ENCODE assay signal across 9 mouse cellular contexts in genomic region chr12:24723859-24724258, GRCm38 (mm10). TPM values are rescaled to one million over a fixed set of nuclear protein-coding genes. Genes with fewer than 3 reads are reported as not detected.
DNase-seq lines count a peak whose midpoint lies in the region; ATAC-seq lines count a peak whose summit lies in the region.
"Had no signal": no experiment of that assay in that cellular context is flagged by ENCODE, and none has a peak within 500 bp of the region (broad histone marks: within the 10 kb centered on the region; RNA-seq: fewer than 3 reads in every experiment).

No protein-coding gene starts in this region.

- H3K4me2 ChIP-seq in heart, embryonic 14.5 days (ENCODE audit: low read length): no peak overlapping the region; the same call in 1 of the 2 replicates
- no peak overlapping the region for H3K4me2 ChIP-seq in embryonic facial prominence, embryonic 15.5 days (replicated peaks)
- H3K4me2 ChIP-seq in limb, embryonic 12.5 days: peak overlapping the region; percentile 23; the same call in 1 of the 2 replicates

- H3K27me3 ChIP-seq in heart, embryonic 14.5 days (ENCODE audit: control insufficient read depth, insufficient read depth, low read length): no peaks in the 10 kb centered on the region
- no peaks in the 10 kb centered on the region for H3K27me3 ChIP-seq in embryonic facial prominence, embryonic 15.5 days
- no peaks in the 10 kb centered on the region for H3K27me3 ChIP-seq in limb, embryonic 12.5 days
- H3K27me3 ChIP-seq: CH12.LX had no signal

- H3K36me3 ChIP-seq in heart, embryonic 14.5 days (ENCODE audit: control insufficient read depth, insufficient read depth, low read length): no peaks in the 10 kb centered on the region
- no peaks in the 10 kb centered on the region for H3K36me3 ChIP-seq in embryonic facial prominence, embryonic 15.5 days
- no peaks in the 10 kb centered on the region for H3K36me3 ChIP-seq in limb, embryonic 12.5 days

- H3K4me3 ChIP-seq in heart, embryonic 14.5 days (ENCODE audit: control insufficient read depth in 1 of 2, insufficient read depth in 1 of 2, low read depth in 1 of 2, low read length in 2 of 2): no peak overlapping the region
- no peak overlapping the region for H3K4me3 ChIP-seq in embryonic facial prominence, embryonic 15.5 days (replicated peaks)
- no peak overlapping the region for H3K4me3 ChIP-seq in limb, embryonic 12.5 days (replicated peaks)

- 17% methylated on average over 4 of the region's 4 CpGs for WGBS in heart, embryonic 14.5 days
- 29% methylated on average over 4 of the region's 4 CpGs for WGBS in embryonic facial prominence, embryonic 15.5 days
- 45% methylated on average over 4 of the region's 4 CpGs for WGBS in limb, embryonic 12.5 days

- H3K4me1 ChIP-seq in heart, embryonic 14.5 days (ENCODE audit: control insufficient read depth in 2 of 2, insufficient read depth in 2 of 2, low read length in 2 of 2): peaks cover 8 to 12% of the 10 kb centered on the region in 2 experiments
- H3K4me1 ChIP-seq in embryonic facial prominence, embryonic 15.5 days: peaks cover 14% of the 10 kb centered on the region
- H3K4me1 ChIP-seq in limb, embryonic 12.5 days (replicated peaks): peaks cover 22% of the 10 kb centered on the region

- H3K9ac ChIP-seq in heart, embryonic 14.5 days (ENCODE audit: low read length): no peak overlapping the region; the same call in 1 of the 2 replicates
- H3K9ac ChIP-seq in embryonic facial prominence, embryonic 15.5 days: no peak overlapping the region
- H3K9ac ChIP-seq in limb, embryonic 12.5 days (replicated peaks): no peak overlapping the region

- peak overlapping the region; percentile 19 to 59 for H3K27ac ChIP-seq in heart, embryonic 14.5 days (replicated peaks in 1 of 2; ENCODE audit: control insufficient read depth in 1 of 2, insufficient read depth in 1 of 2, low read depth in 2 of 2, low read length in 2 of 2)
- H3K27ac ChIP-seq in embryonic facial prominence, embryonic 15.5 days (replicated peaks): peak overlapping the region; percentile 79
- H3K27ac ChIP-seq in limb, embryonic 12.5 days: peak overlapping the region; percentile 79

- ATAC-seq in heart, embryonic 14.5 days (ENCODE audit: insufficient number of reproducible peaks, insufficient read depth, low FRiP score, low read depth): no peak
- ATAC-seq in embryonic facial prominence, embryonic 15.5 days (ENCODE audit: insufficient number of reproducible peaks, low FRiP score, low TSS enrichment, low read depth): no peak
- ATAC-seq in limb, embryonic 12.5 days (ENCODE audit: insufficient number of reproducible peaks, insufficient read depth, low FRiP score, low TSS enrichment, low read depth): peak; percentile 41; the same call in 1 of the 2 replicates
- no peak for ATAC-seq in erythroid progenitor cell, adult 5-6 weeks (replicated peaks; ENCODE audit: low FRiP score, poor library complexity, severe bottlenecking)
- ATAC-seq in activated CD4-positive, CD25-positive, alpha-beta regulatory T cell, adult 4 months: no peak

- H3K9me3 ChIP-seq in heart, embryonic 14.5 days (ENCODE audit: control insufficient read depth, low read length): no peaks in the 10 kb centered on the region
- H3K9me3 ChIP-seq in embryonic facial prominence, embryonic 15.5 days (replicated peaks): no peaks in the 10 kb centered on the region
- no peaks in the 10 kb centered on the region for H3K9me3 ChIP-seq in limb, embryonic 12.5 days

- no peak for DNase-seq in heart, postnatal 4 days
- peak; percentile 45 for DNase-seq in 416B (ENCODE audit: low read depth)
- no peak for DNase-seq in embryo, embryonic 11 days

RNA-seq across cellular contexts. Expression of gene Rrm2, which starts 15.8 kb away (rescaled TPM):
- 189 and 209 TPM in 2 replicates for polyA plus RNA-seq in heart, embryonic 14.5 days (2014; fragmentation: Nextera tagmentation; extraction: Ambion mirVana)
- 100 to 1,000 TPM; 166 to 174 TPM for total RNA-seq in heart, postnatal 4 days (2021)
- polyA plus RNA-seq in embryonic facial prominence, embryonic 15.5 days (2015; fragmentation: Nextera tagmentation; extraction: Ambion mirVana): 142 and 158 TPM in 2 replicates
- polyA plus RNA-seq in limb, embryonic 12.5 days (2016; fragmentation: Nextera tagmentation; extraction: Ambion mirVana): 367 and 394 TPM in 2 replicates
- 647 and 687 TPM in 2 replicates for total RNA-seq in erythroid progenitor cell, adult 5-6 weeks (2015; ENCODE audit: low replicate concordance)
- total RNA-seq in erythroid progenitor cell, adult 5-6 weeks (2017; ENCODE audit: low replicate concordance): 662 and 846 TPM in 2 replicates
- 100 to 1,000 TPM; 134 to 174 TPM for polyA plus RNA-seq in activated CD4-positive, CD25-positive, alpha-beta regulatory T cell, adult 4 months (2017; shearing (Covaris generic))

RNA-seq across cellular contexts. Expression of gene Cys1, which starts 42.2 kb away (rescaled TPM):
- 0.91 and 1.2 TPM in 2 replicates for polyA plus RNA-seq in heart, embryonic 14.5 days (2014; fragmentation: Nextera tagmentation; extraction: Ambion mirVana)
- 1 to 10 TPM; 2.8 to 3.4 TPM for total RNA-seq in heart, postnatal 4 days (2021)
- 6.2 and 6.5 TPM in 2 replicates for polyA plus RNA-seq in embryonic facial prominence, embryonic 15.5 days (2015; fragmentation: Nextera tagmentation; extraction: Ambion mirVana)
- 1.3 and 2.6 TPM in 2 replicates for polyA plus RNA-seq in limb, embryonic 12.5 days (2016; fragmentation: Nextera tagmentation; extraction: Ambion mirVana)
- total RNA-seq in erythroid progenitor cell, adult 5-6 weeks (2015; ENCODE audit: low replicate concordance): not detected in 2 replicates
- total RNA-seq in erythroid progenitor cell, adult 5-6 weeks (2017; ENCODE audit: low replicate concordance): 0.39 TPM in 1 of 2 replicates, not detected in the other
- under 1 TPM in 1 of 2 experiments, not detected in 1; 0.60 TPM for polyA plus RNA-seq in activated CD4-positive, CD25-positive, alpha-beta regulatory T cell, adult 4 months (2017; shearing (Covaris generic))
- total RNA-seq: CH12.LX had no signal
